Mouse (Mus musculus): ENCODE measurements around the gene H2al2a. TPM values are rescaled to one million over a fixed set of nuclear protein-coding genes. Genes with fewer than 3 reads are reported as not detected.

H2al2a gene
- total and polyA plus RNA-seq, 3 experiments: not detected

- Histone ChIP-seq H3K27ac (ENCODE audit: insufficient read depth, low read depth) (no peak overlapping the region), H3K9ac (ENCODE audit: insufficient read depth, low read depth) (no peak overlapping the region), H3K4me1 (ENCODE audit: control insufficient read depth in 1 of 2, insufficient read depth in 2 of 2) (peaks cover 2 to 41% of the 10 kb centered on the region in 2 experiments; a peak in 3 of 4 replicates), H3K4me2 (ENCODE audit: insufficient read depth, low read depth, poor library complexity, severe bottlenecking) (peak overlapping the region; percentile 75), H3K4me3 (replicated peaks in 1 of 3; ENCODE audit: low read depth in 2 of 3, low read length in 2 of 3, poor library complexity in 1 of 3) (no peak overlapping the region), H3K36me3 (replicated peaks in 1 of 2; ENCODE audit: control insufficient read depth in 1 of 2, insufficient read depth in 1 of 2, low read length in 1 of 2) (no peaks in the 10 kb centered on the region), H3K79me2 (replicated peaks; ENCODE audit: control insufficient read depth, extremely low read depth, insufficient read depth, poor library complexity, severe bottlenecking) (peaks cover 2% of the 10 kb centered on the region; the same call in 1 of the 2 replicates), H3K9me3 (replicated peaks; ENCODE audit: low read length) (no peaks in the 10 kb centered on the region), H3K27me3 (replicated peaks) (peaks cover 19% of the 10 kb centered on the region)
- dilution Hi-C loops (cut with MboI; ENCODE audit: extremely low pct_ligation_motif_present, extremely low pct_unique_long_range_greater_than_20kb, low sequenced_read_pairs) (no loop called here), in situ Hi-C loops (cut with MboI; ENCODE audit: low pct_ligation_motif_present, low pct_unique_long_range_greater_than_20kb, low sequenced_read_pairs) (loop anchor here (25.0 kb wide), 2 partner anchors 317 to 642 kb away; partner anchors contain the start of genes Bmi1 and Spag6)
- DNase-seq (ENCODE audit: extremely low read depth): no peak
- no peak for TF ChIP-seq MEF2A (IDR thresholded peaks at IDR 0.05; ENCODE audit: borderline replicate concordance, low read depth, low read length)
- no peak for TF ChIP-seq GABPA (IDR thresholded peaks at IDR 0.05; ENCODE audit: insufficient replicate concordance, low read depth, low read length)
- TF ChIP-seq BHLHE40 (IDR thresholded peaks at IDR 0.05; ENCODE audit: low read depth, low read length): no peak
- no peak for TF ChIP-seq POLR2A (IDR thresholded peaks at IDR 0.05; ENCODE audit: low read depth, low read length)
- no peak for TF ChIP-seq JUN (IDR thresholded peaks at IDR 0.05; ENCODE audit: insufficient read depth, low read depth, low read length)
- TF ChIP-seq SIN3A (IDR thresholded peaks at IDR 0.05; ENCODE audit: low read length): no peak
- no peak for TF ChIP-seq ELF1 (IDR thresholded peaks at IDR 0.05; ENCODE audit: low read depth, low read length)
- TF ChIP-seq MXI1 (IDR thresholded peaks at IDR 0.05; ENCODE audit: low read depth, low read length): no peak
- TF ChIP-seq EP300 (IDR thresholded peaks at IDR 0.05; ENCODE audit: low read length): no peak
- no peak for TF ChIP-seq HCFC1 (IDR thresholded peaks at IDR 0.05; ENCODE audit: low read depth, low read length)
- no peak for TF ChIP-seq ZNF384 (IDR thresholded peaks at IDR 0.05; ENCODE audit: low read depth, low read length)
- TF ChIP-seq RCOR1 (conservative IDR thresholded peaks at IDR 0.05; ENCODE audit: low read depth, low read length): no peak
- no peak for TF ChIP-seq MAFK (IDR thresholded peaks at IDR 0.05; ENCODE audit: insufficient replicate concordance, low read length)
- TF ChIP-seq PAX5 (IDR thresholded peaks at IDR 0.05; ENCODE audit: low read length): no peak
- TF ChIP-seq USF1 (IDR thresholded peaks at IDR 0.05; ENCODE audit: low read depth, low read length): no peak
Measured at GRCm38 (mm10) chr2:18045781-18046181, 49.0 kb upstream of the H2al2a start.

GRCm38 (mm10) chr2:18045143-18045780, 48.5 kb upstream of the H2al2a start:
- no peak for TF ChIP-seq GABPA (IDR thresholded peaks at IDR 0.05; ENCODE audit: insufficient replicate concordance, low read depth, low read length)
- peak; percentile 94 for TF ChIP-seq ZNF384 (IDR thresholded peaks at IDR 0.05; ENCODE audit: low read depth, low read length)
- TF ChIP-seq CHD2 (IDR thresholded peaks at IDR 0.05; ENCODE audit: low read length): 0 out of 2 replicates have a peak, but pooled peaks have one; percentile 20
- Histone ChIP-seq H3K27ac (ENCODE audit: insufficient read depth, low read depth) (no peak overlapping the region), H3K4me3 (replicated peaks in 1 of 3; ENCODE audit: low read depth in 2 of 3, low read length in 2 of 3, poor library complexity in 1 of 3) (no peak overlapping the region), H3K9ac (ENCODE audit: insufficient read depth, low read depth) (0 out of 2 replicates have a peak overlapping the region, but pooled peaks have one; percentile 6), H3K27me3 (replicated peaks) (peaks cover 19% of the 10 kb centered on the region), H3K9me3 (replicated peaks; ENCODE audit: low read length) (no peaks in the 10 kb centered on the region), H3K79me2 (replicated peaks; ENCODE audit: control insufficient read depth, extremely low read depth, insufficient read depth, poor library complexity, severe bottlenecking) (peaks cover 2% of the 10 kb centered on the region; the same call in 1 of the 2 replicates), H3K36me3 (replicated peaks in 1 of 2; ENCODE audit: control insufficient read depth in 1 of 2, insufficient read depth in 1 of 2, low read length in 1 of 2) (no peaks in the 10 kb centered on the region), H3K4me2 (ENCODE audit: insufficient read depth, low read depth, poor library complexity, severe bottlenecking) (peak overlapping the region; percentile 75), H3K4me1 (ENCODE audit: control insufficient read depth in 1 of 2, insufficient read depth in 2 of 2) (peaks cover 2 to 36% of the 10 kb centered on the region in 2 experiments; a peak in 3 of 4 replicates)
- in situ Hi-C loops (cut with MboI; ENCODE audit: low pct_ligation_motif_present, low pct_unique_long_range_greater_than_20kb, low sequenced_read_pairs): loop anchor here (25.0 kb wide), 2 partner anchors 317 to 642 kb away; partner anchors contain the start of genes Bmi1 and Spag6
- DNase-seq (ENCODE audit: extremely low read depth): no peak
- dilution Hi-C loops (cut with MboI; ENCODE audit: extremely low pct_ligation_motif_present, extremely low pct_unique_long_range_greater_than_20kb, low sequenced_read_pairs): no loop called here
